Mouse (Mus musculus): ENCODE results near the gene Cmtm5.

DNA sequence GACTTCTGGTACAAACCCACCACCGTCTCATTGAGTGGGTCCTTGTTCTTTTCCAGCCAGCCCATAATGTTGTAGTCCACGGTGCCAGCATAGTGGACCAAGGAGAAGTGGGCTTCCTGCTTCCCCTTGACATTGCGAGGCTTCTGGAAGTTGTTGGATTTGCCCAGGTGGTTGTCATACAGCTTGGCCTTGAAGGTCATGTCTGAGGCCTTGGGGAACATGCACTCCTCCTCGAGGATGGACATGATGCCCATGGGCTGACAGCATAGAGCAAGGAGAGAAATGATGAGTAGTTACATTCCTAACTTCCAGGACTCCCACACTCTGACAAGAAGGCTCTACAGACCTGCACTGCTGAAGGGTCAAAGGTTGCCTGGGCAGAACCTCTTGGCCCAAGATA, 22.4 kb downstream of the Cmtm5 start:
- TF ChIP-seq RAD21 (IDR thresholded peaks at IDR 0.05; ENCODE audit: low read depth, low read length) (no peak), BHLHE40 (IDR thresholded peaks at IDR 0.05; ENCODE audit: low read depth, low read length) (no peak), CTCF (conservative IDR thresholded peaks at IDR 0.05 in 1 of 2, IDR thresholded peaks at IDR 0.05 in 1 of 2; ENCODE audit: low read depth in 2 of 2, low read length in 2 of 2) (no peak), USF1 (IDR thresholded peaks at IDR 0.05; ENCODE audit: low read depth, low read length) (no peak), POLR2A (IDR thresholded peaks at IDR 0.05; ENCODE audit: low read depth, low read length) (no peak), POLR2AphosphoS2 (IDR thresholded peaks at IDR 0.05; ENCODE audit: low read depth, low read length) (no peak), MAX (IDR thresholded peaks at IDR 0.05; ENCODE audit: low read length) (no peak), SIN3A (IDR thresholded peaks at IDR 0.05; ENCODE audit: low read length) (no peak), CHD2 (IDR thresholded peaks at IDR 0.05; ENCODE audit: low read length) (no peak), SMC3 (IDR thresholded peaks at IDR 0.05; ENCODE audit: low read depth, low read length) (no peak), TCF12 (IDR thresholded peaks at IDR 0.05; ENCODE audit: low read depth, low read length) (no peak), HCFC1 (IDR thresholded peaks at IDR 0.05; ENCODE audit: low read depth, low read length) (no peak), MAZ (IDR thresholded peaks at IDR 0.05; ENCODE audit: low read depth, low read length) (no peak), EP300 (IDR thresholded peaks at IDR 0.05; ENCODE audit: low read length) (no peak)
